Mouse (Mus musculus) brain, adult 2 months (tissue): ENCODE data around the gene Ccdc117.
"Not testable (repeated sequence)": the region's sequence is repeated elsewhere in the genome, so short reads cannot be mapped to it uniquely, and the experiment has no call there.

Experiments
- DNase-seq: peaks from one replicate; pipeline ENCODE4 v3.0.0; 2011; ENCODE audit warnings: low read depth, low spot score

Ccdc117 gene

GRCm38 (mm10) chr11:5541799-5542481, at the start of gene Ccdc117:
Gene Ccdc117, minus strand, starts transcription at chr11:5542187.
- peak; percentile 99 for DNase-seq

DNA sequence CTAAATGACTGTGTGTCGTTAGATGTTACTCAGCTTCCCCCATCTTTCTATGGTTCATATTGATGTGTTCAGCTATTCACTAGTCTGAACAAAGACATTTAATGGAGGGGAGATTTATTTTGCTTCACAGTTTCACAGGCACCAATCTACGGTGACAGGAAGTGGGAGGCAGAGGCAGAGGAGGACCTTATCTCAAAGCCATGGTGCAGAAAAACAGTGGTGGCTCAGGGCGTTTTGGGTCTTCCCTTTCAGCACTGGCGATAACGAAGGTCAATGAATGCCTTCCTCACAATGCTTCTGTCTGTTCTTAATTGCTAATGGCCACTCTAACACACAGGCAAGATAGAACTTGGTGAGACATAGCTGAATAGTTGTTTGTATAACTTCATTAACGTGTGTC, 33.1 kb upstream of the Ccdc117 start:
- DNase-seq = no peak

GRCm38 (mm10) chr11:5573821-5574220, 31.8 kb upstream of the Ccdc117 start:
- no peak for DNase-seq

GRCm38 (mm10) chr11:5571856-5572255, 29.9 kb upstream of the Ccdc117 start:
- no peak for DNase-seq

DNA sequence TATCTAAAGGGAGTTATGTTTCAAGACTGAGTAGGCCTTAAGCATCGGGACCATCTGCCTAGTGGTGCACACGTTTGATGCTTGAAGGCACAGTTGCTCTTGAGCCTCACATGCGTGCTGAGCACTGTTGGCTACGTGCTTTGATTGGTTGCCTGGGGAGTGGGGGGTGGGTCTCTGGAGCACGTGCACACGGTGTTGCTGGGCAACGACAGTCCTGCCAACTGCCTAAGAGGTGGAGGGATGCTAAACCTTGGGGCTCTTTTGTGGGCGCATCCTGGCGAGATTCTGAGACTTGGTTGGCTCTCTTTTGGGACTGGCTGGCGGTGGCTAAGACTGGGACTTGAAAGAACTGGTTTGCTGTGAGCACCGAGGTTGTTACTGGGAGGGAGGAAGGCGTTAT, 27.5 kb upstream of the Ccdc117 start, which contains the start of gene Ankrd36:
TSS of gene Ankrd36 (plus strand) at position 211 of the 400 bp plus-strand sequence.
- DNase-seq = no peak

GRCm38 (mm10) chr11:5568082-5568481, 26.1 kb upstream of the Ccdc117 start:
- DNase-seq = no peak

DNA sequence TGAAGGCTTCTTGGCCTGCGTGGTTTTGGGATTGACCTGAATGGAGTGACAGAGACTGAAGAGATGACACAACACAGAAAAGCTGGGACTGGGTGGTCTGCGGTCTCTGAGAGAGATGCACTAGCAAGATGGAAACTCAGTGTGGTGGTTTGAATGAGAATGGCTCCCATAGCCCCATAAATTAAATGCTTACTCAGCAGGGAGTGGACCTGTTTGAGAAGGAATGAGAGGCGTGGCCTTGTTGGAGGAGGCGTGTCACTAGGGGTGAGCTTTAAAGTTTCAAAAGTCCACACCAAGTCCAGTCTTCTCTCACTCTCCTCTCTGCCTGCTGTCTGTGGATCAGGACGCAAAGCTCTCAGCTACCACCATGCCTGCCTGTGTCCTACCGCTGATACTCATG, 25.7 kb upstream of the Ccdc117 start:
- DNase-seq = no peak

- no peak for DNase-seq
Measured at GRCm38 (mm10) chr11:5566506-5566905, 24.5 kb upstream of the Ccdc117 start.

- DNase-seq = no peak
Measured at GRCm38 (mm10) chr11:5565596-5565995, 23.6 kb upstream of the Ccdc117 start.

DNA sequence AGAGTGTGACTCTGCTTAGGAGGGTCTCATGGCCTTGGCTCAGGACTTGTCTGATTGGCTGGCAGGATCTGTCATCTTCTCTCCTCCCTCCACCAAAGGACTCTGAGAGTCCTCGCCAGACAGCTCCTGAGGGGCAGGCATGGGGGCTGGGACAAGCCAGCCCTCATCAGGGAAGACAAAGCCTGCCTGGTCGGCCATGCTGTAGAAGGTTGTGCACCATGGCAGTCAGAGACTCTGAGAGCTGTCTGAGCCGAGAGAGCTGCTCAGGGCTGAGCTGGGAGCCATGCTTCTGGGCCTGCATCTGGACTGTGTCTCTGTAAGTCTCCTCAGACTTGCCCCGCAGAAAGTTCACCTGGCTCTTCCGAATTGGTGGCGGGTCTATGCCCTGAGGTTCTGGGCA, 21.9 kb upstream of the Ccdc117 start:
- DNase-seq = no peak

DNA sequence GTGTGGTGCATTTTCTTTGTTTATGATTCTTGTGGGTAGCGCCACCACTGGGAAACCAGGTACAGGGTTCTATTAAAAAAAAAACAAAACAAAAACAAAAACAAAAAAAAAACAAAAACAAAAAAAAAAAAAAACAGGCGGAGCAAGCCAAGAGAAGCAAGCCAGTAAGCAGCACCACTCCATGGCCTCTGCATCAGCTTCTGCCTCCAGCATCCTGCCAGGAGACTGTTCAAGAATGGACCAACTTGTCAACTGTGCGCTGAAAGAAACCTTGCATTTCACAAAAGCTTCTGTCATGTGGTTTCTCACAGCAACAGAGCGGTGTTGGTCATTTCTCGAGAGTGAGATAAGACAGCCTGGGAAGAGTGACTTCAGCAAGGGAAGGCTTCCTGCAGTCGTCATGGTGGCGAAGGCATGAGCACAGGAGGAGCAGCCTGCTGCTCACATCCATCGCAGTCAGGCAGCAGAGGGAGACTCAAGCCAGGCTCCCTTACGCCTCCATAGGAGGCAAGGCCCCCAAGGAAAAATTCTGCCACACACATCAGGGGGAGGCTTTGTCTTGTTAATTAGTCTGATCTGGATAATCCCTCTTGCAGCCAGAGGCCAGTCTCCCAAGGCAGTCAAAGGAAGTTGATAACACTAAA, 20.8 kb upstream of the Ccdc117 start:
- peak; percentile 7 for DNase-seq

DNA sequence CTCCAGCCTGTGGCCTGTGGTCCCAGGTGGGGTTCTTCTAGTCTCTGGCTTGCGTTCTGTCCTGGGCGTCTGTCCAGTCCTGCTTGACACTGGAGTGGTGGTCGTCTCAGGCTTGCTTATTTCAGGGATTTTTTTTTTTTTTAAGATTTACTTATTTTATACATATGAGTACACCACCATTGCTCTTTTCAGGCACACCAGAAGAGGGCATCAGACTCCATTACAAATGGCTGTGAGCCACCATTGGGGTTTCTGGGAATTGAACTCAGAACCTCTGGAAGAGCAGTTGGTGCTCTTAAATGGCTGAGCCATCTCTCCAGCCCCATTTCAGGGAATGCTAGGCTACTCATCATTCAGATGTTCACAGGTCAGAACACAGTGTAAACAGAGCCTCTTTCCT, 18.3 kb upstream of the Ccdc117 start:
- no peak for DNase-seq

DNA sequence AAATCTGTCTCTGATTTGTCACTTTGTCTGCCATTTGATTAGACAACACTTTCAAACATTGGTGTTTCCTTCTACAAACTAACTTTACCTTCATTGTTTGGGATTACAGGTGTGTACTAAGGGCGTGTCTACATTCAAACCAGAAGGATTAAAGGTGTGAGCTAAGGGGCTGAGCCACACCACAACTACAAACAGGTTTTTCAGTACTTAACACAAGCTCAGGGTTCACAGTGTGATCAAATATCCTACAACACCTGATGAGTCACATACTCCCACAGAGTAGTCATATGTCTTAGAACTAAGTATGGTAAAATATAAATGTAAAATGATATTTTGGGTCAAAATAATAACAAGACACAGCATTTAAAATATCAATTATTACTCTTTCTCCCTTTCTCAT, 9.9 kb upstream of the Ccdc117 start:
- no peak for DNase-seq

- DNase-seq = no peak
Measured at GRCm38 (mm10) chr11:5551430-5551829, 9.4 kb upstream of the Ccdc117 start.

GRCm38 (mm10) chr11:5546693-5547092, 4.7 kb upstream of the Ccdc117 start:
- DNase-seq = no peak

- DNase-seq = no peak
Measured at GRCm38 (mm10) chr11:5545457-5545856, 3.5 kb upstream of the Ccdc117 start.

GRCm38 (mm10) chr11:5544709-5545108, 2.7 kb upstream of the Ccdc117 start:
- DNase-seq = not testable (repeated sequence)

DNA sequence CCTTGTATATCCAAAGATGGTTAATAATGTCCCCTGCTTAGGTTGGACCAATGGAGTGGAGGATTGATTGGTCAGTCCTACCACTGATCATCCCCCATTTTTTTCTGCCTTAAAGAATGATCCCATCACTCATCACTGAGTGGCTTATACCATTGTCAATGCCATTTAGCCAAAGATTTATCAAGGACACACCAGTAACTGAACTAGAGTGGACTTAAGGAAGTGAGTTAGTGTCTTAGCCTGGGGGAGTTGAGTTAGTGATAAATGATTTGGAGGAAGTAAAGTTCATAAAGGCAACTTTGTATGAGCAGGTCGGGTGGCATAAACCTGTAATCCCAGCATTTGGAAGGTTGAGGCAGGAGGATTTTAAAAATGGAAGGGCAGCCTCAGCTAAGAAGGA, 1.3 kb upstream of the Ccdc117 start:
- DNase-seq = no peak

- no peak for DNase-seq
Measured at GRCm38 (mm10) chr11:5542482-5543185, 647 bp upstream of the Ccdc117 start.

- DNase-seq = no peak
Measured at GRCm38 (mm10) chr11:5541230-5541798, 673 bp downstream of the Ccdc117 start.

- no peak for DNase-seq
Measured at GRCm38 (mm10) chr11:5540331-5540730, 1.7 kb downstream of the Ccdc117 start.

DNA sequence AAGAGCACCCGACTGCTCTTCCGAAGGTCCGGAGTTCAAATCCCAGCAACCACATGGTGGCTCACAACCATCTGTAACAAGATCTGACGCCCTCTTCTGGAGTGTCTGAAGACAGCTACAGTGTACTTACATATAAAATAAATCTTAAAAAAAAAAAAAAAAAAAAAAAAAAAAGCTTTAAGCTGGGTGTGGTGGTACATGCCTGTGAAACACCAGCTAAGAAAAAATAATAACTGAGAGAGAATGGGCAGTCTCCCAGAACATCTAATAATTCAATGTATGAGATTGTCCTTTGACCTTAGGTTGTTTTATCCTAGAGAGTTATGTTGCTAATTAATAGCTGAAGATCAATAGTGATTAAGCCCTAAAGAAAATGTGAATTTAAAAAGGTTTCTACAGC, 4.5 kb downstream of the Ccdc117 start:
- not testable (repeated sequence) for DNase-seq
